Mouse (Mus musculus) retina, embryonic 14.5 days (tissue): ENCODE measurements around the gene Ppil4.

ENCODE experiments used
- DNase-seq: peaks from one replicate; pipeline ENCODE4 v3.0.0-alpha.2; 2015; ENCODE audit warnings: low spot score

Ppil4 gene

DNA sequence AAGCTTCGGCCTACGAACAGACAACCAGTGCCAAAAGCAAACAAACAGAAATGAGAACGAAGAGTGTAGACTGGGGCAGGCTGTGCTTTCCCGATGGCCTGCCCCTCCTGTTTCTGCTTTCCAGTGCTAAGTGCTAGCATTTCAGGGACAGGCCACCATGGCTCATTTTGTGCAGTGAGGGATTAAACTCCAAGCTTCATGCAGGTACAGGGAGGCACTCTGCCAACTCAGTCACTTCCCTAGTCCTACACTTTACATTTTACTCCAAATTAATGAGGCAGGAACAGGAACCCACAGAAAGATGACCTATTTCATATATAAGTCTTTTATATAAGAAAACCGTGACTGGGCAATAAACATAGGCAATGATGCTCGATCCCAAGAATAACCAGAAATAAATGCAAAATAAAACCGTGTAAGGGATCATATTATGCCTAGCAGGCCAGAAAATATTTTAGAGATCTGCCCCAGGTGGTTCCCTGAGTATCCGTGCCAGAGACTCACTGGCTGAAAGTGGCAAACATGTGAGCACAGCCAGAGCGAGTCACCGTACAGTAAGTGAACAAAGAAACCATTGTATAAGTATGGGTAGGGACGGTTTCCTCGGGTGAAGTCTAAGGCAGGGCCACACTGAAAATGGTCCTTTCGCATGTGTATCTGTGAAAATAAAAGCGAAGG lies 68.7 kb downstream of the Ppil4 start:
- no peak for DNase-seq

DNA sequence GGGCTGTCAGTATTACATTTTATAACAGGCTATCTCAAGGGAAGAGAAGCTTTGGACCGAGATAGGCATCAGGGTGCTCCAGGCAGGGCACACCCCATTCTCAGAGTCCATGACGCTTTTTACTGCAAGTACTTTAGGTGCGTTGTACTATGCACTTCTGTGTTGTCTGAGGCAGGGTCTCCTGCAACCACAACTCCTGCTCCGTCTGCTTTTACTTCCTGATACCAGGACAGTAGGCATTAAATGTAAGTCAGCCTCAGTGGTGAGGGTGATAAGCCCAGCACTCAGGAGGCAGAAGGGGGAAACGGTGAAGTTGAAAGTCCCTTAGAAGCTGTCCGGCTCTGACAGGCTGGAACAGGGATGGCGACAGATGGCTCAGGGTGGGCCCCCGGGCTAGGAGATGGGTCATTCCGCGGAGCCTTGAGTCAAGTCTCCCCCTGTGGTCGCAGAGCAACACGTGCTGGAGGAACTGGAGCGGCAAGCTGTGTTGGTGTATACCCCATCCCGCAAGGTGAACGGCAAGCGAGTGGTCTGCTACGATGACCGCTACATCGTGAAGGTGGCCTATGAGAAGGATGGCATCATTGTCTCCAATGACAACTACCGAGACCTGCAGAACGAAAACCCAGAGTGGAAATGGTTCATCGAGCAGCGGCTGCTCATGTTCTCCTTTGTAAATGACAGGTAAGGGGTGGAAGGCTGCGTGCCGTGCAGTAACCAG lies 69.4 kb downstream of the Ppil4 start:
- no peak for DNase-seq

DNA sequence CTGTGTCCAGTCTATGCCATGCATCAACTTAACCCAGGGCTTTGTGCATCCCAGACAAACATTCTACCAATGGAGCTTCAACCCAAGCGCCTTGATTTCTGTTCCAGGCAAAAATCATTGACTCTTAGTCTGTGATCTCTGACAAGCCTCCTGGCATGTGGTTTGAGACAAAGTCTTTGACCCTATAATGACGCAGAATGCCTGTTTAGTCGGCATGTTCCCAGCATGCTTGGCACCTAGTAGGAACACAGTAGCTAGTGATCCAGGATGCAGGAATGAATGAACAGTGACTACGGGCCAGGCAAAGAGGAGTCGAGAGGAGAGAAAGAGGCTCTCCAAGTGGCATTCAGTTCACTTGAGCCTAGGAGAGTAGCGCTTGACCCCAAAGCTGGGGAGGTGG lies 70.7 kb downstream of the Ppil4 start:
- DNase-seq = no peak

DNA sequence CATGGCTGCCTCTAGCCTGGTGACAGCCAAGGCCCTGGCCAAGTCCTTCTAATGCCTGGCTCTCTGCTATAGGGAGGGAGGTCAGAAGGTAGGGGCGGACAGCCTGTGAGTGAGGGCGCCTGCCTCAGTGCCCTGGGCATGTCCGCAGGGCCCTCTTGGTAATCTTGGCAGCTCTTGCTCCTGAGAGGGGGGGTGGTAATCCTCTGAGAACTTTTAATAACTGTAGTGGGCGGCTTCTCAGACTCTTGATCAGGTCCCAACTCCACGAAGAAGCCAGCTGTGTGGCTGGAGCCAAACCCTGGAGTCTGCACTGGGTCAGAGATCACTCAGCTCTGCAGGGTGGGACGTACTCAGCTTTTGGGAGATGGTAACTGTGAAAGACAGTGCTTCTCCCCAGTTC lies 71.5 kb downstream of the Ppil4 start:
- DNase-seq = no peak

GRCm38 (mm10) chr10:7864806-7865205 lies 72.1 kb downstream of the Ppil4 start:
- no peak for DNase-seq

GRCm38 (mm10) chr10:7866762-7867665 lies 74.3 kb downstream of the Ppil4 start:
- peak; percentile 76 for DNase-seq

GRCm38 (mm10) chr10:7867666-7868030 lies 75.0 kb downstream of the Ppil4 start:
- no peak for DNase-seq

DNA sequence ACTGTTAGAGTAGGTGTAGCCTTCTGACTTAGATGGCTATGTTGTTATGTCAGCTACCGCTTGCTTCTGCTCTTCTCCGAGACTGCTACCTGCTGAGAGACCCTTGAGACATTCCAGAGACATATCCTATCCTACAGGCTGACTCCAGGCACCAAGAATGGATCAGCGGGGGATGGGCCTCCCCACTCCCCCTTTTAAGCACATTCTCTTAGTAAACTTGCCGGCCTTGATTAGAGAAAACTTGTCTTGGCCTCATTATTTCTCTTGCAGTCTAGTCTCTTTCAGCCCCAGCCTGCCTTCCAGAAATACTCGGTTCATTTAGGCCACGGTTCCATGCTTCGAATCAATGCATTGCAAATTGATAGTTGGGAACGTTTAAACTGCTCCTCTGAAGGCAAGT lies 77.1 kb downstream of the Ppil4 start:
- peak; percentile 48 for DNase-seq

DNA sequence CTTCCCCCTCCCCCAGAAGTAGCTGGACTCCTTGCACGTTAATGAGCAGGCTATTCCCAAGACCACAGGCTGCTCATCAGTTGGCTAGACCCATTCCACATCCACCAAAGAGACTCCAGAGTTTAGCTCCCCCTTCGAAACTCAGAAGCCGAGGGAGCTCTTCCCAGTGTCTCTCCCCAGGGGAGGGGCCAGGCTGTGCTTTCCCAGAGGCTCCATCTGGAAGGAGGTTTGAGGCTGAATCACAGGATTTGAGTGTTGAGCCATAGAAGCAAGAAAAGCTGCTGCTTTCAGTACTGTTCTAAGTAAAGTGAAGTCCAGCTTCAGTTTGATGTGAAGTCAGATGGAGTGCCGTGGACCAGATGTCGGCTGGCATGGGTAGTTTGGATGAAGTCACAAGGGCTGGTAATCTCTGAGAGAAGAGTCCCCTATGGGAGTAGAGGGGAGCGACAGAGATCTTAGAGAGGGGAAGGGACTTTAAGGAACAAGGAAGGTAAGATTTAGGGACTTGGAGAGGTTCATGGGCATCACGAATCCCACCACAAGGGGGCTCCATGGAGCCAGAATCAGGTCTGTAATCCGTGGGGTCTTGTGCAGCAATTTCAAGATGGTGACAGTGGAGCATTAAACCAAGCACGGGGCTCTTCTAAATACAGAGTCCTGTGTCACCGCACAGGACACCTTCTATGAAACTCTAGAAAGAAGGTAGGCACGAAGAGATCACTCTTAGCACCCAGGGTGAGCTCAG lies 78.1 kb downstream of the Ppil4 start:
- DNase-seq = peak; percentile 75

GRCm38 (mm10) chr10:7871381-7872020 lies 78.8 kb downstream of the Ppil4 start:
- no peak for DNase-seq
